Mouse (Mus musculus) gastrocnemius, adult 8-10 months (tissue): Measurements from ENCODE around the gene B4galt4. TPM values are rescaled to one million over a fixed set of nuclear protein-coding genes. Genes with fewer than 3 reads are reported as not detected.

Experiments
- DNase-seq, 2 experiments: peaks; one replicate each; pipeline ENCODE4 v3.0.0; 2022; ENCODE audit warnings: low spot score in 2 of 2
- total RNA-seq, 4 experiments: library from RNA; stranded (reverse); gene quantifications; 2 replicates each; pipeline ENCODE4 v1.2.4; 2022

B4galt4 gene
- total RNA-seq, 4 experiments from 2014 or later: 2.3 to 3.5 (median 2.9) TPM

GRCm38 (mm10) chr16:38728576-38729132 is 13.4 kb upstream of the B4galt4 start:
- DNase-seq: no peak

GRCm38 (mm10) chr16:38729139-38729538 is 12.9 kb upstream of the B4galt4 start:
- no peak for DNase-seq

GRCm38 (mm10) chr16:38729610-38730288 is 12.3 kb upstream of the B4galt4 start:
- DNase-seq: no peak

GRCm38 (mm10) chr16:38730921-38731320 is 11.1 kb upstream of the B4galt4 start:
- DNase-seq: no peak

DNA sequence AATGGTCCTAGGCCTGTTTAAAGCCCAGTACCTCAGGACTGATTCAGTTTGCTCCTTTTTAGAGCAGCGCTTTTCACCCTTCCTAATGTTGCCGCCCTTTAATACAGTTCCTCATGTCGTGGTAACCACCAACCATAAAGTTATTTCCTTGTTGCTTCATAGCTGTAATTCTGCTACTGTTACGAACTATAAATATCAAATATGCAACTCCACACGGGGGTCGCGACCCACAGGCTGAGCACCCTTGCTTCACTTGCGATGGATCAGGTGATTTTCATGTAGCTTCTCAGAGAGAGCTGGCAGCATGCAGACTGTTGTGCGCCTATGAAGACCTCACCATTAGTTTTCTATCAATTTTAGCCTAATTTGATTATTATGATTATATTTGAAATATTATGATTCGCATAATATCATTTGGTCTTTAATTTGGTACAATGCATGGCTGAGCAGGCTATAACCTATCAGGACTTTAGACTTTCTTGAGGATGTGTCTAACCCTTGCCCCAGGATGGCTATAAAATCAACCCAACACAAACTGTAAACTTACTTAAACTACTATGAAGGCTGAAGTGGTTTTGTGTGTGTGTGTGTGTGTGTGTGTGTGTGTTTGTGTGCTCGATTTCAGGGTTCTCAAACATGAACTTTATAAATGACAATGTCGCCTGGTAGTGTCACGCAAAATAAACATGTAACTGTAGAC is 710 bp upstream of the B4galt4 start:
- DNase-seq: no peak

DNA sequence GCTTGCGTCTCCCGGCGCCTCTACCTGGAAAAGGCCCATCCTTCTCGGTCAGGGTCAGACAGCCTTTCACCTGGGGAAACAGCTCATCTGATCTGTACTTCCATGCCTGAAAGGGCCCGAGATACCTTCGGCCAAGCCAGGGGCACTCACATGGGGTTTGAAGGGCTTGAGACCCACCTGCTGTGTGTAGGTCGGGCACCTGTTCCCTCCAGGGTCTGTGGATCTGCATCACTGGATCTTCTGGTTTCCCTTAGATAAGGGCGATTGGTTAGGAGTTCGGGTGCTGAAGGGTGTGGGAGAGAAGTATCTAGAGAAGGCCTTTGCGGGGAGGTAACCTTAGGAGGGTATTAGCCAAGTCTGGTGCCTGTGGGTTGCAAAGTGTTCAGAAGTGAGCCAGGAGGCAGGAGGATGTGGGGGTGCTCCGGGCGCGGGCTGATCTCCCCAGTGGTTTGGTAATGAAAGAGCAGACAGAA is 631 bp downstream of the B4galt4 start:
- DNase-seq: no peak

GRCm38 (mm10) chr16:38743941-38744673 is 2.0 kb downstream of the B4galt4 start:
- DNase-seq: no peak

GRCm38 (mm10) chr16:38750803-38751202 is 8.7 kb downstream of the B4galt4 start:
- DNase-seq: no peak

- DNase-seq: no peak
These were observed 11.6 kb downstream of the B4galt4 start for GRCm38 (mm10) chr16:38753631-38754030.

GRCm38 (mm10) chr16:38755452-38756176 is 13.6 kb downstream of the B4galt4 start:
- no peak for DNase-seq

DNA sequence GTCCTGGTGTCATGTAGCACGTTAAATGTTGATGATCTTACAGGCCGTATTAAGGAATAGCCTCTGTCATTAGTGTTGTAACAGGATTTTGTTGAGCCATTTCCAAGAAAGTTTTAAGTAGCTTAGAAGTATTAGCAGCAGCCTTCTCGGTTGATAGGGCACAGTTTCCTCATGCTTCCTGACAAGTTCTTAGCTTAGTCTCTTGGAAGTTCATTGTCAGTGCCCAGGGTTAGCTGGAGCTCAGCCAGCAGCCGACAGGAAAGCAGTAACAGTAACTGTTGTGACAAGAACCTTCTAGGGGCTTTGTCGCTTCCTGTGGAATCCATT is 14.1 kb downstream of the B4galt4 start:
- DNase-seq: no peak

- no peak for DNase-seq
These were observed 14.5 kb downstream of the B4galt4 start for GRCm38 (mm10) chr16:38756572-38756971.

DNA sequence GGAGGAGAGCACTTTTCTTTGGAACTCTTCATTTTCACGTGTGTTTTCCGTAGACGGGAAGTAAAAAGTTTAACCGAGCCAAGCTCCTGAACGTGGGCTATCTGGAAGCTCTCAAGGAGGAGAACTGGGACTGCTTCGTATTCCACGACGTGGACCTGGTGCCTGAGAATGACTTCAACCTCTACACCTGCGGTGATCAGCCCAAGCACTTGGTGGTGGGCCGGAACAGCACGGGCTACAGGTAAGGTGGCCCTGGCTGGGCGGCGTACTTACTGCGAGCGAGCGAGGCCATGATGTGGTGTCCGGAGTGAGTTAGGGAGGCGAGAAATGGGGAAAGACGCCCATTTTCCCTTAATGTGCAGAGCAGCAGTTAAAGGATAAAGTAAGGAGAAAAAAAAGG is 15.6 kb downstream of the B4galt4 start:
- DNase-seq: no peak

- no peak for DNase-seq
These were observed 16.2 kb downstream of the B4galt4 start for GRCm38 (mm10) chr16:38758104-38758861.

DNA sequence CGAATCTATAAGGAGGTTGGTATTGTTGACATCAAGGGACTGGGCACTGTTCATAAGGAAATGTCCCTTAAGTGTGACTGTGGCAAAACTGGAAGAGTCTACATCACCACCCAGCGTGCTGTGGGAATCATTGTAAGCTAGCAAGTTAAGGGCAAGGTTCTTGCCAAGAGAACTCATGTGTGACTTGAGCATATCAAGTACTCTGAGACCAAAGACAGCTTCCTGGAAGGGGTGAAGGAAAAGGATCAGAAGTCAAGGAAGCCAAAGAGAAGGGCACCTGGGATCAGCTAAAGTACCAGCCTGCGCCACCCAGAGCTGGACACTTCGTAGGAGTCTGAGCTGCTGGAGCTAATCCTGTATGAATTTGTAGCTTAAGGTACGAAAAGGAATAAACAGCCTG is 18.2 kb downstream of the B4galt4 start:
- DNase-seq: no peak

GRCm38 (mm10) chr16:38760834-38761375 is 18.8 kb downstream of the B4galt4 start:
- DNase-seq: no peak

- DNase-seq: no peak
These were observed 19.9 kb downstream of the B4galt4 start for GRCm38 (mm10) chr16:38761972-38762371.

- DNase-seq: no peak
These were observed 20.3 kb downstream of the B4galt4 start for GRCm38 (mm10) chr16:38762401-38762800.

GRCm38 (mm10) chr16:38763508-38763907 is 21.4 kb downstream of the B4galt4 start:
- DNase-seq: no peak

- DNase-seq: no peak
These were observed 24.6 kb downstream of the B4galt4 start for GRCm38 (mm10) chr16:38766671-38767070.
